Mouse (Mus musculus) right cerebral cortex, postnatal 4 days (tissue): ENCODE results near the gene Slc37a1.
"Not testable (repeated sequence)": the region's sequence is repeated elsewhere in the genome, so short reads cannot be mapped to it uniquely, and the experiment has no call there.

Experiments used
- DNase-seq: peaks from one replicate; pipeline ENCODE4 v3.0.0-alpha.2; 2022

Slc37a1 gene

DNA sequence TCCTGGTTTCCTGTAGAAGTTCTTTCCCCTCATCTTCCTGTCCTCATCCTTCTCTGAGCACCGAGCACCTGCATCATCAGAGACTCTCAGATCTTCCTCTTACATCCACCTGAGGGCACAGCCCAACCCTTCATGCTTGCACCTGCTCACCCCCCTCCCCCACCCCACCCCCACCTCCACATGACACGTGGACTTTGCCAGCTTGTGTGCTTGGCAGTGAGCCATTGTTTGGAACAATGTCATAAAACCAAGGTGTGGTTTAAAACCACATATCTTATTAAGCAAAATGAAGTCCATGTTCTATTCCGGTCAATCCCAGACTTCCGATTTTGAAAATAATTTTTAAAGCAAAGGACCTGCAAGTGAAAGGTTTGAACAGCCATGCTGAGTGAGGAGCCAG lies 35.9 kb downstream of the Slc37a1 start:
- DNase-seq = no peak

DNA sequence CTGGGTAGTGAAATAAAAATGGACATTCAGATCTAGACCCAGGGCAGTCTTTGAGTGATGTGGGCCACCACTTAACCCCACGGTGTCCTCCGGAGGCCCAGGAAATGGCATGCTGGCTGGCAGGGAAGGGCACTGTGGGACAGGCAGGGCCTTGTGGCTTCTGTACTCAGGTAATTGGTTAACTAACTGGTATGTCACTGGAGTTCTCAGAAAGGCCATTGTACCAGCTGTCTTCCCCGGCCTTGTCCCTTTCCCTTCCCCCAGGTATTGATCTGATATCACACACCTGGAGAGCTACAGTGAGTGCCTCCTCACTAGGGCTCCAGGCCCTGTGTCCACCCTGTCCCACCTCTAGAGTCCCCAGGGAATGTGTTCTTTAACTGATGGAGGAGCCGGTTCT lies 36.8 kb downstream of the Slc37a1 start:
- DNase-seq = no peak

DNA sequence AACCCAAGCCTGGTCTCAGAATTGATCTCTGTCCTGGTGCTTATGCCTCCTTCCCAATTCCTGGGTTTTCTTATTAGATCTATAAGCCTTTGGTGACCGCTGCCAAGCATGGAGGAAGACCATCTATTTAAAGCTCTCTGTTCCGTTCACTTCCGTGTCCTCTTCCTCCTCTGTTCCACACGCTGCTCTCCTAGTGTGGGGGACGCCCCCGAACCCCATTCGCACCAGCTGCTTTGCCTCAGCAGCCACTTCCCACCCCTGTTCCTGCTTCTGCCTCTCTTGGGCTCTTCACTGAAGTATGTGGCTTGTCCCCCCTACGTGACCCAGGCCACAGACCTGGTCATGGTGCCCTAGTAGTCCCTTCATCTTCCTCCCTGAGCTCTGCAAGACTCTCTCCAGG lies 37.6 kb downstream of the Slc37a1 start:
- no peak for DNase-seq

DNA sequence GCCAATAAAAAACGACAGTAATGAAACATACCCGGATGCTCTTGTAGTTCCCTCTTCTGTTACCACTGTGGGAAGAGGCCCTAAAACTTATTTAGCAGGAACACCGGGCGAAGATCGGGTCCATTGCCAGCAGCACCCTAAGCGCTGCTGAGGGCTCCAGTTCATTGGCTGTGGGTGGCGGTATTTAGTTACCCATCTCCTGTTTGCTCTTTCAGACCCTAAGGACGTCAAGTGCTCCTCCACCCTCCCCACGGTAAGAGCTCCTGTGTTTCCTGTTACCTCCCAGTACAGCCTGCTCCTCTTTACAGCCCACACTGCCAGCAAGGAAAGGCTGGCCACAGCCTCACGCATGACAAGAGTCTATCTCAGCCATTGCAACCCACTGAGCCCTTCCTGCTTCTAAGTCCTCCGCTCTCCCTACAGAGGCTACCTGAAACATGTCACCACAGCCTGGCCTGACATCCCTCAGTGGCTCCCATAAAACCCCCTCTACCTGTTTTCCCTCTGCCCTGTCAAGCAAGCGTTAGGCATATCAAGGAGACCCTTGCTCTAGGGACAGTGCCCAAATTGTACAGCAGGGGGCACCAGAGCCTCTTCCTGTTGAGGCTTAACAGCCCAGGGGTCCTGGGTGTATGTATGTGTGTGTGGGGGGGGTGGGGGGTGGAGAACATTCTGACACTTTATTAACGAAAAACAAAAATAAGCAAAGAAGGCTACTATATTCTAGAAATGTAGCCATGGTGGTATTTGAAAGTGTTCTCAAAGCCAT lies 39.0 kb downstream of the Slc37a1 start:
- DNase-seq = peak; percentile 79

DNA sequence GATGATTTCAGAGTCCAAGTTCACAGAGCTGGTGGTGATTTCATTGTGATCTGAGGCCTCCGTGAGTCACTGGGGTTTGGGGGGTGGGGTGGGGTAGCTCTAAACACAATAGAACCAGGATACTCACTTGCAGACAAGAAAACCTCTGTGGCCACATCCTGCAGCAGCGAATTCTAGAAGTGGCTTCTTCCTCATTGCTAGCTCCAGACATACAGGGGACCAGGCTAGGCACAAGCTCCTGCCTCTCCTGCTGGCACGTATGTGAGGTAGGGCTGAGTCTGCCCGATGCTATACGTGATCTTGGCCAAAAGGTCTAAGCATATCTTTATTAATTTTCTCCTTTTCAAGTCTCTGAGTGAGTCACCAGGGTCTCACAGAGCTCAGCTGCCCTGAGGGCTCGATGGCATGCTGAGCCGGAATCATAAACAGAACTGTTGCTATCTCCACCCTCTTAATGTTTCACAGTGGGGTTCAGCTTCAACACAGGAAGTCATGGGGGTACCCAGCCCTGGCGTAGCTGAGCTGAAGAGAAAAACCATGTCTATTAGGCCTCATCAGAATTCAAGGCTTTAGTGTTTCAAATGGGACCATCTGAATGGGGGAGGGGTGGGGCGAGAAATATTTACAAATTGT lies 39.7 kb downstream of the Slc37a1 start:
- no peak for DNase-seq

DNA sequence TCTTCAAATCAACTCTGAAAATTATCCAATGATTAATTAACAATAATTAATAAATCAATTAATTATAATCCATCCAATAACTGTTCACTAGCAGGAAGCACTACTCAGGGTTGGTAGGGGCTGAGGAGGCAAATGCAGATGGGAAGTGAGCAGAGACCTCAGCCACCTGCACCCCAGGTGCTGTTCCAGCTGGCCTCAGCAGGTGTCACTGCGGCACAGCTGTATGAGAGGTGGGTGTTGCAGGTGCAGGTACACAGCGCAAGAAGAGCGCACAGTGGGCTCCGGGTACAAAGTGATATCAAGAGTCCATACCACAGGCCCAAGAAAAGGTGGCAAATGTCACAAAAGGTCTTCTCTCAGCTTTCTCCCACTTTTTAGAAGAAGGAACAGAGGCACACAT lies 41.9 kb downstream of the Slc37a1 start:
- no peak for DNase-seq

DNA sequence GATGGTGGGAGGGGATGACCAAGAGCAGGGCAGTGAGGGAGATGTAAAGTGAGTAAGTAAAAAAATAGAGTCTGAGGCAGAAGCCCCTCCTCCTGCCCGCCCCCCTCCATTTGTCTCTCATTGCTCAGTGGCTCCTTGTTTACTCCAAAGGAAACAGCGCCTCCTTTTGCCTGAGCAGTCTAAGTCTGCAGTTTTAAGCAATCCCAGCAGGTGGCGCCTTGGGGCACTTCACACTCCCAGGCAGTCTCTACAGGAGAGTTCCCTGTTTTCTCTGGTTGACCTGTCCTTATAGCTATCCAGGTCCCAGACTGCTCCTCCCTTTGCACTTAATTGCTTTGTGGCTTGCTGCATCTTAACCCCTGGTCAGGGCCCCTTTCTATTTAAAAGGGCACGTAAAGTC lies 44.0 kb downstream of the Slc37a1 start:
- peak; percentile 80 for DNase-seq

DNA sequence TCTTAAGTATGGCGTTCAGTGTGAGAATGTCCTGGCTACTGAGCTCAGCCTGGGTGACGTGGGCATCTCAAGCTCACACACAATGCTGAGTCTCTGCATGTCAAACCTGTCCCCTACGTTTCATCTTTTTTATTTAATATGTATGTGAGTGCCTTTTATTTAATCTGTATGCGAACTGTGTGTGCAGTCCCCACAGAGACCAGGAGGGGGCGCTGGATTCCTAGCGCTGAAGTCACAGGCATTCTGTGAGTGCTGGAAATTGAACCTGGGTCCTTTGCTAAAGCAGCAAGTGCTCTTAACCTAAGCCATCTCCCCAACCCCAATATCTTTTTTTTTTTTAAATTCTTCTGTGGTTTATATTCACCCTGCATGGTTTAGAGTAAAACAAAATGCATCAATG lies 44.7 kb downstream of the Slc37a1 start:
- no peak for DNase-seq

DNA sequence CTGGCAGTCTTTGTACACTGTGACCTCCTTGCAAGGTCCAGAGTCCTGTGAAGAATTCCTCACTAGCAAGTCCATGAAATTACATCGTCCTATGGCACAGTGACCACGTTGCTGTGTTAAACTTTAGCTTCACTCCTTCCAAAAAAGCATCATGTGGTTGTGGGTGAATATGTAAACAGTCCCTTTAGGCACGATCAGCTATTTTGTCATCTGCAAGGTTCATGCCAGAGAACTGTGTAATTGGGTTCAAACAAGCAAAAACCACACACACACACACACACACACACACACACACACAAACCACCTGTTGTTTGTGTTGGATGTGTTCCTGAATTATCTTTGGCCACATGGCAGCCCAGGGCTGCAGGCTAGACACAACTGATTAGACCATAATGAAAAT lies 45.3 kb downstream of the Slc37a1 start:
- DNase-seq = no peak

DNA sequence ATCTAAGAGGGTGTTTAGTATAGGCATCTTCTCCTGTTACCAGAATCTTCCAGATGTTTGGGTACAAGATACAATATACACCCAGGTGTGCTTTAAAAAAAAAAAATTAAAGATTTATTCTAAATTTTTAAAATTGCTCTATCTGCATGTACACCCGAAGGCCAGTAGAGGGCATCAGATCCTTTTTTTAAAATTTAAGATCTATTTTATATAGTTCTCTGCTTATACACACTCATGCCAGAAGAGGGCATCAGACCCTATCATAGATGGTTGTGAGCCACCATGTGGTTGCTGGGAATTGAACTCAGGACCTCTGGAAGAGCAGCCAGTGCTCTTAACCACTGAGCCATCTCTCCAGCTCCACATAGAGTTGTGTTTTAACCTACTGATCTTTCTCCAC lies 45.7 kb downstream of the Slc37a1 start:
- DNase-seq = no peak

DNA sequence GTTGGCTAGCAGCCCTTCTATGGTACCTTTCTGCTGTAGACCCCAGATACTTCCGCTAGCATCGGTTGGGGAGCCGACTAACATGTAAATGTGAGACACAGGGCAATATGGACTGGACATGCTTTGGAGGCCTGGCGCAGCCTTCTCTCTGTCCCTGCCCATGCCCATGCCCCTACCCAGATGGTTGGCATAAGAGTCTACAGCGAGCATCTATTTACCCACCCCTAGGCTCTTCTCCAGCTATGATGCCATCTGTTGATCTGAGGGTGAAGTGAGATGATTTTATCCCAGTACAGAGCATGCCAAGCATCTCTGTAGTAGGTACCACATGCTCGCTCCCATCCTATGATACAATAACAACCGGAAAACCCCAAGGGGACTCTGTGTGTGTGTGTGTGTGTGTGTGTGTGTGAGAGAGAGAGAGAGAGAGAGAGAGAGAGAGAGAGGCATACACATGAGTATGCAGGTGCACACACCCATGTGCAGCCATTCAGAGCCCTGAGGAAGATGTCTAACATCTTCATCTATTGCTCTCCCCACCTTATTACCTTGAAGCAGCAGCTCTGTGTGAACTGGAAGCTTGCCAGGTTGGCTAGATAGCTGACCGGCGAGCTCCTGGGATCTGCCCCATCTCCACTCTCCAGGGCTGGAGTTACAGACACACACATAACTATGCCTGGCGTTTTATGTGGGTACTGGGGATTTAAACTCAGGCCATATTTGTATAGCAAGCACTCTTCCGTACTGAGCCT lies 48.1 kb downstream of the Slc37a1 start:
- DNase-seq = no peak

DNA sequence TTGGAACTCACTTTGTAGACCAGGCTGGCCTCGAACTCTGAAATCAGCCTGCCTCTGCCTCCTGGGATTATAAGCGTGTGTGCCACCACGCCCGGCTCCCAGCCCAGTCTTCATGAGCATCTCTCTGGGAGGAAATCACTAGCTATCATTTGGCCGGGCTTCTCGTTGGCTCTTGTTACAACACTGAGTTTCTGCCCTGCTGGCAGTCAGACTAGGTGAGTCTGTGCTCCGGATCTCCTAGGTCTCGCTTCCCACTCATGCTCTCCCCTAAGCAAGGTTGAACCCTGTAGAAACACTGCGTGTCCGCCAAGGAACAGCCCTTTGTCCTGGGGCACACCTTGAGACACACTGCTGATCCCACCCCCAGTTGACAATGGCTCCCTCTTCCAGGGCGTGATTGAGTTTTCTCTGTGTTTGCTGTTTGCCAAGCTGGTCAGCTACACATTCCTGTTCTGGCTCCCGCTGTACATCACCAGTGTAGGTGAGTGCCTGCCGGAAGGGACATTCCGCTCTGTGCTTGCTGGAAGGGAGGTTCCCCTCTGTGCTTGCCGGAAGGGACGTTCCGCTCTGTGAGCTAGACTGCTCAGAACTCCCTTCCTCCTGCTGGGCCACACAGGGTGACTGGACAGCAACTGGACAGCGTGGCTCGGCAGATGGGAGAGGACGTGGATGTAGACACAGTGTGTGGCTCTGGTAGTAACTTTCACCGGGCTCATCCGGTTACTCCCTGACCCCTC lies 48.9 kb downstream of the Slc37a1 start:
- no peak for DNase-seq

DNA sequence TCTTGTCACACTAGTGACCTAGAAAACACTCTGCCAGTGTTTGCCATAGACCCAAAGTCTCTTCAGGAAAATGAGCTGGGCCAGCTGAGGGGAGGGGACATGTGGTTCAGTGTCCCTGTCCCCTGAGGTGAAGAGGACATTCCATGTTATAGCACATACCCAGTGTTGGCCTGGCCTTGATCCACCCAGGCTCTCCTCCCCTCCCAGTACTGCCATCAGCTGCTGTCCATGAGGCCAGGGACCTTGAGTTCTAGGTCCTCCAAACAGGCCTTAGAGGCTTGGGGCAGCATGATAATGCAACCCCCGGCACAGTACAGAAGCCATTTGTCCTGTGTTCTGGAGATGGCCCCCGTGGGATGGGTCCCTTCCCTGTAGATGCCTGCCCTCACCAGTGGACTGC lies 53.2 kb downstream of the Slc37a1 start:
- no peak for DNase-seq

DNA sequence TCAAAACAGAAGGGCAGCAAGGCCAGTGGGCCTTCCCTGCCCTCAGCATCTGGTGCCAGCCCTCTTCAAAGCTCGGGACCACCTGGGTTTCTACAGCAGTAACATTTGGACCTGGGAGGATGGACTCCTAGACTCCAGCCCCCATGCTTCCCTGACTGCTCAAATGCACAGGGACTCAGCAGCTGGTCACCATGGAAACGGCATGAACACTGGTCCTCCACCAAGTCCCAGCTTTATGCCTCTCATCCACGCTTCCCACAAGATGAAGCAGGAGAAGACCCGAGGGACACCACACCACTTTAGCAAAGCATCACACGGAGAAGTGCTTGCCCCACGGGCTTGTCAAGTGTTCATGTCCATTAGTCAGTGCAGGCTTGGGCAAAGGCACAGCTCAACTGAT lies 55.6 kb downstream of the Slc37a1 start:
- no peak for DNase-seq

DNA sequence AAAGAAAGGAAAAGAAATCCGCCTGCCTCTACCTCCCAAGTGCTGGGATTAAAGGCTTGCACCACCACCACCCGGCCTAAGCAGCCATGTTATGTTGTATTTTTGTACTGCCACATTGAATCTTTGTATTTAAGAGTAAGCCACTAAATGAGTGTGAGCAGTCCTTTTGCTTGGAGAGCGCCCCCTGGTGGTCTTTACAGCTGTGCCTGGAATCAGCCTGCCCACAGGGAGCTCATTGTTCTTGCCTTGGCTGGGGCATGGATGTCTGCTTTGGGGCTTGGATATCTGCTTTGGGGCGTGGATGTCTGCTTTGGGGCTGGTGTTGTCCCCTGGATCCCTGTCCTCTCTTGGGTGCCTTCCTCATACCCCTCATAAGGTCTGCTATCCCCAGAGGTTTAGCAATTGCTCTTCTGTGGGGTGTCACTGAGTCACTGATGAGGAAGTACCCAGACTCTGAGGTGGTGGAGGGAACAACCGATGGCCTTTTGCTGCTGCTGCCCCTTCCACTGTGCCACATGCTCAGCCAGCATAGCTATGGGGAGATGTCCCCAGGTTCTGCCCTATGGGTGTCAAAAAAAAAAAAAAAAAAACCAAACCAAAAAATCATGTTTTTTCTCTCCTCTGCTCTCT lies 57.7 kb downstream of the Slc37a1 start:
- DNase-seq = peak; percentile 76

DNA sequence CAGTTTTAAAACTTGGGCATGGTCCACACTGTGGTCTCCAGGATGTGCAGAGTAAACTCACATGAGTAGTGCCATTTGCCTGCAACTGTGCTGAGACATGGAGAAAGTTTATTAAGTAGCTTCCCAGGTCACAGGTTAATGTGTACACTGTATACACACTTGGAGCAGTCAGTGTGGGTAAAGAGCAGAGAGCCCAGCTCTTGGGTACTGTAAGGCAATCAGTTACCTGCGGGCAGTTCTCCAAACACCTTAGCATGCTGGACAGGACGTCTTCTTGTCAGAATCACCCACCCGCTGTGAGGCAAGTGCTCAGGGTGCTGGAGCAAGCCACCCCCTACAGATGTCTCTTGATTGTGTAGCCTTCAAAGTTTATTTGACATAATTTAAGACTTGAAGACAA lies 58.2 kb downstream of the Slc37a1 start:
- no peak for DNase-seq

DNA sequence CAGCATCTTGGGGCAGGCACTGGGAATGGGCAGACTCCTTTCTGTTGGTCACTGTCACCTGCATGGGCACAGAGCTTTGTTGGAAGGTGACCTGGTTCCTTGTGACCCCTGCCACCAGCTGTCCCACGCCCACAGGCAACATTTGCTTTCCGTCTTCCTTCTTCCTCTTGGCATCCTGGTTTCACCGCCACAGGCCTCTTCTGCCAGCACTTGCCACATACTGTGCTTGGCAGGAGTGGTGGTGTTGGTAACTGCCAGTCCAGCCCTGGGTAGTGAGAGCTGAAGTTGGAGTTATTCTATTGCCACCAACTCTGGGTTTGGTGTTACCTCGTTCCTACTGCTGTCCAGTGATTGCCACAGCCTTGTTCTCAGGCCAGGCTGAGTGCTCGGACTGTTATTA lies 61.5 kb downstream of the Slc37a1 start:
- no peak for DNase-seq

DNA sequence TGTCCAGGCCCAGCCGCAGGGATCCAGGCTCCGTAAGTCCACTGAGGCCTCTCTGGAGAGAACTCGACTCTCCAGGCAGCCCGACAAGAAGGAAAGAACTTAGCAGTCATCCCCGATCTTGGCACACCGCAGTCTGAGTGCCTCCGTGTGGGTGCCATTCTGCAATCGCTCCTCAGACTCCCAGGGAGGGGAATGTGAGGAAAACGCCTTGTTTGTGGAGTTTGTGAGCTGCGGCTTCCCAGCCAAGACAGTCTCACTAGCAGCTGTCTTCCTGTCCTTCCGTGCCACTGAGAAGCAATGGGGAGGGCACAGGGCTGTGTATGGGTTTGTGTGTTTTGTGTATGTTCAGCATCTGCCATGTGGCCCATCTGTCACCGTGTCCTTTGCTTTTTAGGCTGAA lies 62.8 kb downstream of the Slc37a1 start:
- no peak for DNase-seq

DNA sequence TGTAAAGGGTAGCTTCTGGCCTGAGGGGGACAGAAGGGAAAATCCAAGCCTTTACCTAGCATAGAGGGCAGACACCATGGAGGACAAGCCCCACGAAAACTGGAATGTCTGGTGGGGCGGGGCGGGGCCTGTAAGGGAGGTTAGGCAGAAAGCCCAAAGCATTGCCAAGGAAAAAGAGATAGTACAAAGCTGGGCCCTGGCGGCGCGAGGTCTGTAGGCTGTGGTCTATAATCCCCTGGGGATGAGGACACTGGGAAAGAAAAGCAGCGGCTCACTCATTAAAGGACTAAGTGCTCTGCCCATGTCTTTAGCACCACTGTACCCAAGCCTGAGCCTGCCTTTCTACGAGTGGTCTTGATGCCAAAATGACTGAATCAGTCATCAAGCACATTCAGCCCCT lies 65.4 kb downstream of the Slc37a1 start:
- DNase-seq = no peak

DNA sequence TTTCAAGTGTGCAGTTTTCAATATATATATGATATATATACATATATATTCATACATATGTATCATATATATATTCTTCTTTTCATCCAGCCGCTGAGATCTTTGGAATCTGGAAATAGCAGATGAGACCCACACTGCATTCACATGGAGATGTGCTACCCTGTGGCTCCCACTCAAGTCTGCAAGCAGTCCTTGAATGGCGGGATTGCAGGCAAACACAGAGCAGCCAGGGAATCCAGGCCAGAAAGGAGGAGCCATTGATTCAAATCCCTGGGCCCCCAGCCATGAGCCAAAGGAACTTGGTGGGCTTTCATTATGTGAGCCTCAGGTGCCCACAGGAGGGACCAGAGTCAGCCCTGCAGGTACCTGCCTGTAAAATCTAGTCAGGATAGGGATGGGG lies 66.7 kb downstream of the Slc37a1 start:
- peak; percentile 39 for DNase-seq

DNA sequence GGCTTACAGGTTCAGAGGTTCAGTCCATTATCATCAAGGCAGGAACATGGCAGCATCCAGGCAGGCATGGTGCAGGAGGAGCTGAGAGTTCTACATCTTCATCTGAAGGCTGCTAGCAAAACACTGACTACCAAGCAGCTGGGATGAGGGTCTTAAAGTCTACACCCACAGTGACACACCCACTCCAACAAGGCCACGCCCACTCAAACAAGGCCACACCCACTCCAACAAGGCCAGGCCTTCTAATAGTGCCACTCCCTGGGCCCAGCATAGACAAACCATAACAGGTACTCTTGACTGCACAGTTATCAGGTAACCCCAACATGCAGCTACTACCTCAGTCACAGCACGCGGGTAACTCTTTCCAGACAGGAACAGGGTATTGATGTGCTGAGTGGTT lies 68.1 kb downstream of the Slc37a1 start:
- DNase-seq = not testable (repeated sequence)

DNA sequence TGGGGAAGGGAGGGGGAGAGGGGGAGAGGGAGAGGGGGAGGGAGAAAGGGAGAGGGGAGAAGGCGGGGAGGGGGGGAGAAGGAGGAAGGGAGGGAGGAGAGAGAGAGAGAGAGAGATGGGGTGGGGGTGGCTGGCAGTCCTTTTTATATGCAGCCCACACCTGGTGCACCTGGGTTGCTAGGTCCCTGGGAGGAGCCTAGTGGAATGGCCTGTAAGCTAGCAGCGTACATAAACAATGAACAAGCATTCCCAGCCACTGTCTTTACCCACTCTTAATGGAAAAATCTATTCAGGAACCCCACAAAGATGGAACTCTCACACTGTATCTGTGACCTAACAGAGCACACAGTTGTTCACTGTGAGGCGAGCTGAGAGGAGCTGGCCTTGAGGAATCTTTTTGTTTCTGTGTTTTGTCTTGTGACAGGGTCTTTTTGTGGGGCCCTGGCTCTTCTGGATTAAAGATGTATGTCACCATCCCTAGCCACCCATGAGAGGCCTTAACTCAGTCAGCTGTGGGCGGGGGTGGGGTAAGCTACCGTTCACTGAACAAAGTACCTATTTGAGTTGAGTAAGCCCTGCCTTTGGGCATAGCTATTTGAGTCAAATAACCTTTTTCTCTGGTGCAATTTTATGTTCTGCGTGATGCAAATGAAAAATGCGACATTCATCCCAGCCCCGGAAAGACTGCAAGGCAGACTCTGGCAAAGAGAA lies 69.4 kb downstream of the Slc37a1 start:
- no peak for DNase-seq
